Mouse (Mus musculus): Measurements from ENCODE around the gene Dnajc6.

Gene Dnajc6

GRCm38 (mm10) chr4:101689645-101690044, 193.2 kb downstream of the Dnajc6 start:
- DNase-seq (ENCODE audit: low read depth), result no peak
